Mouse (Mus musculus): ENCODE data around the gene Myct1. TPM values are rescaled to one million over a fixed set of nuclear protein-coding genes. Genes with fewer than 3 reads are reported as not detected.
A peak's percentile ranks its signal among the peaks of the same experiment; 100 is the strongest.

Myct1 gene
- 3.9 and 4.4 TPM in 2 replicates for polyA plus RNA-seq (2016; fragmentation: Nextera tagmentation; extraction: Ambion mirVana)

DNA sequence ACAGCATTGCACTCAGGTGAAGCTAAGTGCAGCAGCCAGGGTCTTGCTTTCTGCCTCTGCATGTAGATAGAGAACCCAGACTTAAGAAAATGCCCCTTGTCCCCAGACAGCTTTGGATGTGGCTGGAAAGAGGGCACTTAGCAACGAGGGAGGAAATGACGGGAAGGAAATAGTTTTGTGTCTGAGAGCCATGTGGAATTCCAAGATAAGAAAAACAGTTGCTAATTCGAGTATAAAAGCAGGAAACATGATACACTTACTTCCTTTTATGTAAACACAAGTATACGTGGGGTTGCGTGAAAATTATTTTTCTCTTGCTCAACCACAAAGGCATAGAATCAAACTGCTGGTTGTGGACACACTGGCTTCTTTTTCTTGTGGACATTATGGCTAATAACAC lies at the start of gene Myct1:
TSS of gene Myct1 (plus strand) at position 312 of the 400 bp plus-strand sequence.
- Histone ChIP-seq H3K4me1 (no peaks in the 10 kb centered on the region), H3K9me3 (no peaks in the 10 kb centered on the region), H3K27me3 (no peaks in the 10 kb centered on the region), H3K9ac (no peak within 1 kb of the TSS), H3K36me3 (no peaks in the 10 kb centered on the region), H3K4me3 (no peak within 1 kb of the TSS), H3K27ac (no peak within 1 kb of the TSS), H3K4me2 (replicated peaks) (no peak within 1 kb of the TSS)
- WGBS, result 18% methylated on average over 5 of the region's 5 CpGs
- no peak for ATAC-seq (ENCODE audit: insufficient number of reproducible peaks, insufficient read depth, low FRiP score, low TSS enrichment)

DNA sequence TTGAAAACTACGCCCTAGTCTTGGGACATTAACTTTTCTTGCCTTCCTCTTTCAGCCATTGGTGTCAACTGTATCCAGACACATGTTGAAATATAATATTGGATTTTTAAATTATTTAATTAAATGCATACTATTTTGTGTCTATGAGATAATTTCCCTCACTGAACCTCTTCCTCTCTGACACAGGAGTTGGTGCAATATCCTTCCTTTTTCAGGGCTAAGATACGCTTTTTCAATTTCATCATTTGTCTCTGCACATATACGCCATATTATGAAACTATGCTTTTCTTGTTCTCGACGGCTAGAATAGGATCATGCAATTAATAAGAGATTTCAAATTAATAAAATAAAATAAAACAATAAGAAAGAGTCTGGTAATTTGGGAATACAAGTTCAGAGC lies 47.1 kb upstream of the Myct1 start:
- no peaks in the 10 kb centered on the region for H3K9me3 ChIP-seq
- no peak overlapping the region for H3K9ac ChIP-seq
- no peak overlapping the region for H3K4me3 ChIP-seq
- H3K4me2 ChIP-seq (replicated peaks), result no peak overlapping the region
- H3K4me1 ChIP-seq, result peaks cover 3% of the 10 kb centered on the region; the same call in 1 of the 2 replicates
- 0 out of 2 replicates have a peak, but pooled peaks cover 3% of the 10 kb centered on the region for H3K27me3 ChIP-seq
- WGBS, result 95% methylated on average over 5 of the region's 5 CpGs
- ATAC-seq (ENCODE audit: insufficient number of reproducible peaks, insufficient read depth, low FRiP score, low TSS enrichment), result no peak
- H3K36me3 ChIP-seq, result no peaks in the 10 kb centered on the region
- H3K27ac ChIP-seq, result no peak overlapping the region

DNA sequence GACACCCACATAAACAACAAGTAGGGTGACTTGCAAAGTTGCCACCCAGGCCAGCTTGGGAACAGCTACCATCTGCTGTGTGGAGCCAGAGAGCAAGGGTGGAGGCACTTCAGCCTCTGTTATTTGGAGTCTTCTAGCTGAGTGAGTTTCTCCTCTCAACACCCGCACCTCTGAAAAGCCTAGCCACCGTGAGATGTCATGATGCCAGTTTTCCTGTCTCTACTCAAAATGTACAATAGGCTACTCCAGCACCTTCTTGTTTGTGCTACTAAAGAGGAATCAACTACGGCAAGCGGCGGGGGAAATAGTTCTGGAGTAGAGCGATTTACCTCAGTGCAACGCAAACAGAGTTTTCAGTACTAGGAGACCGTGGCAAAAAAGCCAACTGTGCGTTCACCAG lies 45.8 kb upstream of the Myct1 start:
- Histone ChIP-seq H3K27me3 (peaks cover 3% of the 10 kb centered on the region; the same call in 1 of the 2 replicates), H3K4me3 (no peak overlapping the region), H3K9ac (no peak overlapping the region), H3K9me3 (no peaks in the 10 kb centered on the region), H3K4me1 (peaks cover 3% of the 10 kb centered on the region; the same call in 1 of the 2 replicates), H3K36me3 (no peaks in the 10 kb centered on the region), H3K27ac (no peak overlapping the region), H3K4me2 (replicated peaks) (no peak overlapping the region)
- WGBS, result 87% methylated on average over 9 of the region's 9 CpGs
- ATAC-seq (ENCODE audit: insufficient number of reproducible peaks, insufficient read depth, low FRiP score, low TSS enrichment), result no peak

GRCm38 (mm10) chr10:5548651-5549050 lies 44.9 kb upstream of the Myct1 start:
- WGBS, result 89% methylated on average over 2 of the region's 2 CpGs
- Histone ChIP-seq H3K9ac (no peak overlapping the region), H3K4me3 (no peak overlapping the region), H3K4me2 (replicated peaks) (no peak overlapping the region), H3K27me3 (peaks cover 3% of the 10 kb centered on the region; the same call in 1 of the 2 replicates), H3K36me3 (no peaks in the 10 kb centered on the region), H3K4me1 (peaks cover 3% of the 10 kb centered on the region; the same call in 1 of the 2 replicates), H3K9me3 (no peaks in the 10 kb centered on the region), H3K27ac (no peak overlapping the region)
- no peak for ATAC-seq (ENCODE audit: insufficient number of reproducible peaks, insufficient read depth, low FRiP score, low TSS enrichment)

DNA sequence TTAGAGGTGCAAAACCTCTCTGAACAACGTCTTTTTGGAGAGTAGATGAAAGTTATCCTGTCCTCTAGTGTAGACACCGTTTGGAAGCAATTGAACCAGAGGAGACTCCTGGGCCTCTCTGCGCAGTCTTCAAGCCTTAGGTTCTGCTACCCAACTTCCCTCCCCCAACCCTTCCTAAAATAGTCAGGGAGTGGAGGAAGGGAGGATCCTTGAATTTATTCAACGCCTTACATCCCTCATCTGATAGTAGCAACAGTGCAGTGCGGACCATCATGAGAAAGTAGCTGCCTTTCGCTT lies 43.8 kb upstream of the Myct1 start:
- peak overlapping the region; percentile 97 for H3K4me2 ChIP-seq (replicated peaks)
- ATAC-seq (ENCODE audit: insufficient number of reproducible peaks, insufficient read depth, low FRiP score, low TSS enrichment), result no peak
- no peak overlapping the region for H3K27ac ChIP-seq
- H3K4me3 ChIP-seq, result peak overlapping the region; percentile 46
- peaks cover 3% of the 10 kb centered on the region; the same call in 1 of the 2 replicates for H3K4me1 ChIP-seq
- H3K9ac ChIP-seq, result peak overlapping the region; percentile 44; the same call in 1 of the 2 replicates
- peaks cover 3% of the 10 kb centered on the region; the same call in 1 of the 2 replicates for H3K27me3 ChIP-seq
- no peaks in the 10 kb centered on the region for H3K9me3 ChIP-seq
- no peaks in the 10 kb centered on the region for H3K36me3 ChIP-seq
- WGBS, result 11% methylated on average over 6 of the region's 6 CpGs

DNA sequence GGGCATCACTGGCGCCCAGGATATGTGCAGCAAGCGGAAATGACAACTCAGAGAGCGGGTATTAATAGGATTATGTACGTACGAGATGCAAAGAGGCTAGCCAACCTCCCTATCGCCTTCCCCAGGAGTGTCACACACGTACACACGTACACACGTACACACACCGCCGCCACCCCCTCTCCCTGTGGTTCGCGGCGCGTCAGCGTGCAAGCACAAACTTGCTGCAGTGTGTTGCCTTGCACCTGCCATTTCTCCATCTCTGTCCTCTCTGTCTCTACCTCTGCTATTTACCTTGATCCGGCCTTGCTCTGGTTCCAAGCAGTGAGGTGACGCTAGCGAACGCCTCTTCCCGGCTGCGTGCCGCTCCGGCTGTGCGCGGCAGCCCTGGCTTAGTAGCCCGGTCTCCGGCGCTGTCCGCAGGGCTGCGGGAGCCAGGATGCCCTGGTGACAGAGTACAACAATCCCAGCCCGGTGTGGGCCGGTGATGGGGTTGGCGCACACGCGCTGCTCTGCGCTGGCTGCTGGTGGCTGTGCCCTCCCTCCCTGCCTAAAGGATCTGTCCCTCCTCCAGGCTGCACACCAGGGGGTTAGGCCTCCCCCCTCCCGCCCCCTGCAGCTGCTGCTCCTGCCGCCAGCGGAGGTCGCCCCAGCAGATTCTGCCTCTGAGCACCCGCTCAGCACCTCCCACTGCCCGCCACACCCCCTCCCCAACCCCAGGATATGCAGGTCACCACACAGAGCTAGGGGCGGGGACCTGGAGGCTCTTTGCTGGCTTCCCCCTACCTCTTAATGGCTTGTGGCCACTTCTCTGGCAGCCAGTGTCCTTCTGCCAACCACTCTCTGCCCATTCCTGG lies 43.2 kb upstream of the Myct1 start:
- peaks cover 3% of the 10 kb centered on the region; the same call in 1 of the 2 replicates for H3K4me1 ChIP-seq
- peak; percentile 80 for ATAC-seq (ENCODE audit: insufficient number of reproducible peaks, insufficient read depth, low FRiP score, low TSS enrichment)
- H3K4me3 ChIP-seq, result peak overlapping the region; percentile 46
- H3K36me3 ChIP-seq, result no peaks in the 10 kb centered on the region
- H3K9me3 ChIP-seq, result no peaks in the 10 kb centered on the region
- WGBS, result 1% methylated on average over 44 of the region's 44 CpGs
- H3K9ac ChIP-seq, result peak overlapping the region; percentile 44
- H3K27me3 ChIP-seq, result peaks cover 3% of the 10 kb centered on the region; the same call in 1 of the 2 replicates
- H3K27ac ChIP-seq, result no peak overlapping the region
- peak overlapping the region; percentile 97 for H3K4me2 ChIP-seq (replicated peaks)

DNA sequence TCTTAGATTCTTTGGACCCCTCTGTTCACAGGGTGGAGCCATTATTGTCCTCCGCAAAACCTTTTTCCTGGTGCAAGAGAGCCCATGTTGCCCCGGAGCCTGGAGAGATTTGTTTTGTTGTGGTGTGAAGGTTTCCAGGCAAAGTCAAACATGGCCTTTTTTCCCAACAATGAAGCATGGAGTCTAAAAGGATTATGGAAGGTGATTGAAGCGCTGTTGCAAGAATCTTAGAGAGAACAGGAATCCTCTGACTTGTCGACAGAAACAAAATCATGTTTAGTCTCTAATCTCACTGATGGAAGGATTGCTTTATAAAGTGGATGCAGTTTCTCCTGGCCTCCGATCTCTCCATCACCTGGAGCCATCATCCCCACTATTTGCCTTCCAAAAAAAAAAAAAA lies 42.2 kb upstream of the Myct1 start, which contains the start of gene Syne1:
TSS of gene Syne1 (minus strand) at position 101 of the 400 bp plus-strand sequence.
- H3K4me3 ChIP-seq, result peak within 1 kb of the TSS; percentile 46
- no peak for ATAC-seq (ENCODE audit: insufficient number of reproducible peaks, insufficient read depth, low FRiP score, low TSS enrichment)
- H3K9me3 ChIP-seq, result no peaks in the 10 kb centered on the region
- peak within 1 kb of the TSS; percentile 44 for H3K9ac ChIP-seq
- H3K27ac ChIP-seq, result no peak within 1 kb of the TSS
- H3K4me1 ChIP-seq, result peaks cover 3% of the 10 kb centered on the region; the same call in 1 of the 2 replicates
- peaks cover 3% of the 10 kb centered on the region; the same call in 1 of the 2 replicates for H3K27me3 ChIP-seq
- H3K36me3 ChIP-seq, result no peaks in the 10 kb centered on the region
- peak within 1 kb of the TSS; percentile 97 for H3K4me2 ChIP-seq (replicated peaks)
- 76% methylated on average over 5 of the region's 5 CpGs for WGBS

DNA sequence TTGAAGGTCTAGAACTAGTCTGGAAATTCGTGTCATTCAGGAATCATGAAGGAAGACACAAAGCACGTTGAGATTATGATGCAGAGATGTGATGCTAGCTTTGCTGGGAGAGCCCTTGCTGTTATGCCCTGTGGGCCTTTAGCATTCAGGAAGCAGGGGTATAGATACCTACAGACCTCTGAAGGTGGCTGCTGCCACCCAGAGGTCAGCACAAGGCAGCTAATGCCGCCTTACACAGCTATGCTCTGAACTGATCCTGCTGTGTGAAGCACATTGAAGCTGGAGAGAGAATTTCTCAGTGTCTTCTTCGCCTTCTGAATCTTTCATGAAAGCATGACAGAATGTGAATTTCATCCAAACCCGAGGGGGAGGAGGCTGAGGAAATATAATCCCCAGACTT lies 38.6 kb upstream of the Myct1 start:
- no peaks in the 10 kb centered on the region for H3K9me3 ChIP-seq
- no peaks in the 10 kb centered on the region; the same call in 1 of the 2 replicates for H3K27me3 ChIP-seq
- no peak overlapping the region for H3K4me3 ChIP-seq
- H3K36me3 ChIP-seq, result no peaks in the 10 kb centered on the region
- ATAC-seq (ENCODE audit: insufficient number of reproducible peaks, insufficient read depth, low FRiP score, low TSS enrichment), result no peak
- 15% methylated on average over 5 of the region's 5 CpGs for WGBS
- H3K4me2 ChIP-seq (replicated peaks), result no peak overlapping the region
- no peak overlapping the region for H3K9ac ChIP-seq
- H3K27ac ChIP-seq, result no peak overlapping the region
- peaks cover 3% of the 10 kb centered on the region; the same call in 1 of the 2 replicates for H3K4me1 ChIP-seq

DNA sequence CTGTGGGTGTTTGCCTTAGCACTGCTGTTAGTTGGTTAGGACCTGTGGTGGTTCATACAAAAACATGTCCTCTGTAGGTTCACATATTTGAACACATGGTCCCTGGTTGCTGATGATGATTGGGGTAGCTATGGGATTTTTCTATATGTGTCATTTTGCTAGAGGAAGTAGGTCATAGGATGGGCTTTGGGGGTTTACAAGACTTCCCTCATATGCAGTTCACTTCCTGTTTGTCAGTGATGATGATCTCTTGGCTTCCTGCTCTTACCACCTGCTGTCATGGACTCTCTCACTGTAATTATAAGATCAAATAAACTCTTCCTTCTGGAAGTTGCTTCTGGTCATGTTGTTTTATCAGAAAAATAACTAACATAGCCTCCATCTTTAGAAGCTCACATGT lies 34.8 kb upstream of the Myct1 start:
- no peak overlapping the region for H3K9ac ChIP-seq
- no peaks in the 10 kb centered on the region for H3K27me3 ChIP-seq
- H3K4me2 ChIP-seq (replicated peaks), result no peak overlapping the region
- no peaks in the 10 kb centered on the region for H3K36me3 ChIP-seq
- no peak overlapping the region for H3K4me3 ChIP-seq
- H3K27ac ChIP-seq, result no peak overlapping the region
- no peak for ATAC-seq (ENCODE audit: insufficient number of reproducible peaks, insufficient read depth, low FRiP score, low TSS enrichment)
- no peaks in the 10 kb centered on the region for H3K4me1 ChIP-seq
- H3K9me3 ChIP-seq, result no peaks in the 10 kb centered on the region

- no peaks in the 10 kb centered on the region for H3K9me3 ChIP-seq
- no peaks in the 10 kb centered on the region for H3K27me3 ChIP-seq
- H3K9ac ChIP-seq, result no peak overlapping the region
- no peaks in the 10 kb centered on the region for H3K4me1 ChIP-seq
- no peak overlapping the region for H3K4me3 ChIP-seq
- no peak overlapping the region for H3K4me2 ChIP-seq (replicated peaks)
- no peaks in the 10 kb centered on the region for H3K36me3 ChIP-seq
- no peak for ATAC-seq (ENCODE audit: insufficient number of reproducible peaks, insufficient read depth, low FRiP score, low TSS enrichment)
- WGBS, result 79% methylated on average over 4 of the region's 4 CpGs
- H3K27ac ChIP-seq, result no peak overlapping the region
Measured at GRCm38 (mm10) chr10:5560526-5560925, 33.0 kb upstream of the Myct1 start.

DNA sequence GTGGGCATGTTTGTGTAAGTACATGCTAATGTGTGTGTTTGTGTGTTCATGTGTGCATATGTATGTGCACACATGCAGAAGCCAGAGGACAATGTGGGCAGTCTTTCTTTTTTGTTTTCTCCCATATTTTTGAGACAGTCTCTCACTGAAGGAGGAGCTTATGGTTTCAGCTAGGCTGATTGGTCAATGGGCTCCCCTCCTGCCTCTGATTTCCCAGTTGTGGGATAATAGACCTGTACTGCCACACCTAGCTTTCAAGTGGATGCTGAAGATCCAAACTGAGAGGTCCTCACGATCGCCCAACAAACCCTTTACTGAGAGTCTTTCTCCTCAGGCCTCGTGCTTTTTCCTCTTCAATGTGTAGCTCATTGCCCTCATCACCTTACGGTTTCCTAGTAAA lies 31.9 kb upstream of the Myct1 start:
- H3K4me3 ChIP-seq, result no peak overlapping the region
- H3K9me3 ChIP-seq, result no peaks in the 10 kb centered on the region
- H3K27me3 ChIP-seq, result no peaks in the 10 kb centered on the region
- no peaks in the 10 kb centered on the region for H3K36me3 ChIP-seq
- no peak overlapping the region for H3K27ac ChIP-seq
- WGBS, result 94% methylated on average over 4 of the region's 4 CpGs
- H3K4me2 ChIP-seq (replicated peaks), result no peak overlapping the region
- H3K9ac ChIP-seq, result no peak overlapping the region
- no peaks in the 10 kb centered on the region for H3K4me1 ChIP-seq
- no peak for ATAC-seq (ENCODE audit: insufficient number of reproducible peaks, insufficient read depth, low FRiP score, low TSS enrichment)

- no peak for ATAC-seq (ENCODE audit: insufficient number of reproducible peaks, insufficient read depth, low FRiP score, low TSS enrichment)
- Histone ChIP-seq H3K9me3 (no peaks in the 10 kb centered on the region), H3K27ac (no peak overlapping the region), H3K4me3 (no peak overlapping the region), H3K36me3 (no peaks in the 10 kb centered on the region), H3K4me1 (no peaks in the 10 kb centered on the region), H3K9ac (no peak overlapping the region), H3K27me3 (no peaks in the 10 kb centered on the region), H3K4me2 (replicated peaks) (no peak overlapping the region)
- 87% methylated on average over 4 of the region's 4 CpGs for WGBS
Measured at GRCm38 (mm10) chr10:5568991-5569390, 24.6 kb upstream of the Myct1 start.

Data from embryonic facial prominence, embryonic 12.5 days (tissue).